Mouse (Mus musculus) stomach, embryonic 16.5 days (tissue): ENCODE results near the gene Daam1. TPM values are rescaled to one million over a fixed set of nuclear protein-coding genes. Genes with fewer than 3 reads are reported as not detected.

Experiments used
- ATAC-seq: fragments of 200-750 bp; cut with Nextera tagmentation; 2 replicates; pipeline ENCODE4 v1.8.0; 2017; ENCODE audit warnings: moderate number of reproducible peaks, moderate TSS enrichment; ENCODE audit not compliant: insufficient read depth, low FRiP score
- H3K27ac ChIP-seq: fragments of 300-500 bp; sonication (generic); 2 replicates; pipeline ENCODE4 v1.5.1; 2014; ENCODE audit warnings: low read length
- H3K27me3 ChIP-seq: fragments of 300-500 bp; sonication (generic); 2 replicates; pipeline ENCODE4 v1.6.1; 2014; ENCODE audit warnings: low read length, control low read depth, mixed read lengths; ENCODE audit not compliant: control insufficient read depth, insufficient read depth
- H3K36me3 ChIP-seq: fragments of 300-500 bp; sonication (generic); 2 replicates; pipeline ENCODE4 v1.6.1; 2014; ENCODE audit warnings: low read length; ENCODE audit not compliant: control insufficient read depth, insufficient read depth
- H3K4me1 ChIP-seq: fragments of 300-500 bp; sonication (generic); 2 replicates; pipeline ENCODE4 v1.6.1; 2014; ENCODE audit warnings: low read length, control low read depth, mixed read lengths; ENCODE audit not compliant: control insufficient read depth, insufficient read depth
- H3K4me2 ChIP-seq: fragments of 300-500 bp; sonication (generic); 2 replicates; pipeline ENCODE4 v1.6.1; 2014; ENCODE audit warnings: low read depth, low read length, mixed read lengths
- H3K4me3 ChIP-seq: fragments of 300-500 bp; sonication (generic); replicated peaks from 2 replicates; pipeline ENCODE4 v1.5.1; 2014; ENCODE audit warnings: mild to moderate bottlenecking, low read length
- H3K9ac ChIP-seq: fragments of 300-500 bp; sonication (generic); 2 replicates; pipeline ENCODE4 v1.6.1; 2014; ENCODE audit warnings: low read length
- H3K9me3 ChIP-seq: fragments of 300-500 bp; sonication (generic); replicated peaks from 2 replicates; pipeline ENCODE4 v1.6.1; 2016; ENCODE audit warnings: low read length, control low read depth; ENCODE audit not compliant: control insufficient read depth
- WGBS: fragments of 180-500 bp; shearing (Covaris S2); extraction: QIAGEN DNeasy Blood & Tissue Kit; methylation state at CpG from one replicate; pipeline ENCODE4 v1.1.7; 2014; 5-methylcytosine and 5-hydroxymethylcytosine counted together
- polyA plus RNA-seq: library from polyadenylated mRNA; unstranded; fragments of >200 nt; fragmentation: Nextera tagmentation; extraction: Ambion mirVana; gene quantifications from 2 replicates; pipeline ENCODE4 v1.2.1, GENCODE M21; 2015

Daam1 gene
- polyA plus RNA-seq, 1 experiment from 2014 or later = 13.2 TPM

- H3K36me3 ChIP-seq = no peaks in the 10 kb centered on the region
- H3K4me3 ChIP-seq = no peak overlapping the region
- no peak overlapping the region for H3K27ac ChIP-seq
- H3K27me3 ChIP-seq = no peaks in the 10 kb centered on the region
- H3K4me2 ChIP-seq = no peak overlapping the region
- no peaks in the 10 kb centered on the region for H3K9me3 ChIP-seq
- H3K4me1 ChIP-seq = peaks cover 14% of the 10 kb centered on the region
- no peak for ATAC-seq
- no peak overlapping the region for H3K9ac ChIP-seq
- WGBS = 46% methylated on average over 3 of the region's 3 CpGs
Measured at GRCm38 (mm10) chr12:71864544-71864897, 33.6 kb downstream of the Daam1 start.

- Histone ChIP-seq H3K4me2 (no peak overlapping the region), H3K4me3 (no peak overlapping the region), H3K27ac (no peak overlapping the region), H3K36me3 (no peaks in the 10 kb centered on the region), H3K9ac (no peak overlapping the region), H3K9me3 (no peaks in the 10 kb centered on the region), H3K4me1 (peaks cover 22% of the 10 kb centered on the region), H3K27me3 (no peaks in the 10 kb centered on the region)
- WGBS = 61% methylated on average over 3 of the region's 3 CpGs
- ATAC-seq = no peak
Measured at GRCm38 (mm10) chr12:71865937-71866336, 35.1 kb downstream of the Daam1 start.

GRCm38 (mm10) chr12:71867345-71868240, 36.7 kb downstream of the Daam1 start:
- Histone ChIP-seq H3K4me3 (no peak overlapping the region), H3K4me2 (no peak overlapping the region), H3K4me1 (peaks cover 22% of the 10 kb centered on the region), H3K9ac (no peak overlapping the region), H3K9me3 (no peaks in the 10 kb centered on the region), H3K27me3 (no peaks in the 10 kb centered on the region), H3K27ac (no peak overlapping the region), H3K36me3 (no peaks in the 10 kb centered on the region)
- no peak for ATAC-seq
- WGBS = 65% methylated on average over 9 of the region's 9 CpGs

- H3K4me1 ChIP-seq = peaks cover 10% of the 10 kb centered on the region; the same call in 1 of the 2 replicates
- no peak overlapping the region for H3K9ac ChIP-seq
- no peak overlapping the region for H3K4me3 ChIP-seq
- H3K9me3 ChIP-seq = no peaks in the 10 kb centered on the region
- no peaks in the 10 kb centered on the region for H3K36me3 ChIP-seq
- no peaks in the 10 kb centered on the region for H3K27me3 ChIP-seq
- no peak overlapping the region for H3K27ac ChIP-seq
- no peak overlapping the region for H3K4me2 ChIP-seq
- ATAC-seq = no peak
- 65% methylated on average over 6 of the region's 6 CpGs for WGBS
Measured at GRCm38 (mm10) chr12:71870644-71871043, 39.8 kb downstream of the Daam1 start.

- Histone ChIP-seq H3K36me3 (no peaks in the 10 kb centered on the region), H3K27ac (no peak overlapping the region), H3K4me2 (no peak overlapping the region), H3K9ac (no peak overlapping the region), H3K27me3 (no peaks in the 10 kb centered on the region), H3K4me1 (peaks cover 10% of the 10 kb centered on the region; the same call in 1 of the 2 replicates), H3K4me3 (no peak overlapping the region), H3K9me3 (no peaks in the 10 kb centered on the region)
- no peak for ATAC-seq
- WGBS = 68% methylated on average over 4 of the region's 4 CpGs
Measured at GRCm38 (mm10) chr12:71872330-71872729, 41.5 kb downstream of the Daam1 start.

- no peak for ATAC-seq
- no peak overlapping the region for H3K4me3 ChIP-seq
- no peak overlapping the region for H3K27ac ChIP-seq
- H3K36me3 ChIP-seq = no peaks in the 10 kb centered on the region
- no peak overlapping the region for H3K9ac ChIP-seq
- no peak overlapping the region for H3K4me2 ChIP-seq
- H3K27me3 ChIP-seq = no peaks in the 10 kb centered on the region
- H3K4me1 ChIP-seq = peaks cover 10% of the 10 kb centered on the region; the same call in 1 of the 2 replicates
- 87% methylated on average over 6 of the region's 6 CpGs for WGBS
- H3K9me3 ChIP-seq = no peaks in the 10 kb centered on the region
Measured at GRCm38 (mm10) chr12:71874561-71874960, 43.7 kb downstream of the Daam1 start.

- Histone ChIP-seq H3K27ac (no peak overlapping the region), H3K4me1 (peaks cover 6% of the 10 kb centered on the region; the same call in 1 of the 2 replicates), H3K4me3 (no peak overlapping the region), H3K9ac (no peak overlapping the region), H3K9me3 (no peaks in the 10 kb centered on the region), H3K36me3 (no peaks in the 10 kb centered on the region), H3K4me2 (no peak overlapping the region), H3K27me3 (no peaks in the 10 kb centered on the region)
- 91% methylated on average over 3 of the region's 3 CpGs for WGBS
- ATAC-seq = no peak
Measured at GRCm38 (mm10) chr12:71874984-71875383, 44.1 kb downstream of the Daam1 start.

- WGBS = 79% methylated on average over 7 of the region's 7 CpGs
- H3K4me3 ChIP-seq = no peak overlapping the region
- no peak for ATAC-seq
- H3K4me1 ChIP-seq = no peaks in the 10 kb centered on the region
- H3K9me3 ChIP-seq = no peaks in the 10 kb centered on the region
- no peak overlapping the region for H3K4me2 ChIP-seq
- H3K36me3 ChIP-seq = no peaks in the 10 kb centered on the region
- H3K27ac ChIP-seq = no peak overlapping the region
- no peak overlapping the region for H3K9ac ChIP-seq
- no peaks in the 10 kb centered on the region for H3K27me3 ChIP-seq
Measured at GRCm38 (mm10) chr12:71875761-71876489, 45.0 kb downstream of the Daam1 start.

- Histone ChIP-seq H3K9me3 (no peaks in the 10 kb centered on the region), H3K36me3 (no peaks in the 10 kb centered on the region), H3K4me3 (no peak overlapping the region), H3K27me3 (no peaks in the 10 kb centered on the region), H3K4me1 (peaks cover 8% of the 10 kb centered on the region), H3K4me2 (no peak overlapping the region), H3K27ac (no peak overlapping the region), H3K9ac (no peak overlapping the region)
- ATAC-seq = no peak
- WGBS = 77% methylated on average over 5 of the region's 5 CpGs
Measured at GRCm38 (mm10) chr12:71880987-71881386, 50.1 kb downstream of the Daam1 start.
